Mouse (Mus musculus): Measurements from ENCODE around the gene Edrf1. TPM values are rescaled to one million over a fixed set of nuclear protein-coding genes. Genes with fewer than 3 reads are reported as not detected.

The Edrf1 gene
- polyA plus RNA-seq, 1 experiment from 2014 or later = 32.1 TPM

GRCm38 (mm10) chr7:133702333-133702732, 65.0 kb downstream of the Edrf1 start:
- H3K4me1 ChIP-seq = no peaks in the 10 kb centered on the region
- H3K27me3 ChIP-seq = no peaks in the 10 kb centered on the region
- H3K27ac ChIP-seq = no peak overlapping the region
- no peak for ATAC-seq (ENCODE audit: low FRiP score)
- no peaks in the 10 kb centered on the region for H3K9me3 ChIP-seq
- 96% methylated on average over 10 of the region's 10 CpGs for WGBS
- no peak overlapping the region for H3K4me2 ChIP-seq
- H3K36me3 ChIP-seq (replicated peaks) = peaks cover 11% of the 10 kb centered on the region
- H3K9ac ChIP-seq = no peak overlapping the region
- no peak overlapping the region for H3K4me3 ChIP-seq (replicated peaks)

- Histone ChIP-seq H3K9ac (no peak overlapping the region), H3K4me1 (peaks cover 5% of the 10 kb centered on the region), H3K27me3 (no peaks in the 10 kb centered on the region), H3K4me3 (replicated peaks) (no peak overlapping the region), H3K4me2 (no peak overlapping the region), H3K9me3 (no peaks in the 10 kb centered on the region), H3K27ac (no peak overlapping the region), H3K36me3 (replicated peaks) (peaks cover 6% of the 10 kb centered on the region)
- ATAC-seq (ENCODE audit: low FRiP score) = no peak
- 95% methylated on average over 7 of the region's 7 CpGs for WGBS
Observed at GRCm38 (mm10) chr7:133703906-133704305, 66.6 kb downstream of the Edrf1 start.

GRCm38 (mm10) chr7:133707301-133707700, 70.0 kb downstream of the Edrf1 start:
- no peak for ATAC-seq (ENCODE audit: low FRiP score)
- Histone ChIP-seq H3K36me3 (replicated peaks) (0 out of 2 replicates have a peak, but pooled peaks cover 3% of the 10 kb centered on the region), H3K27ac (no peak overlapping the region), H3K4me2 (no peak overlapping the region), H3K27me3 (no peaks in the 10 kb centered on the region), H3K4me1 (peaks cover 13% of the 10 kb centered on the region), H3K9ac (no peak overlapping the region), H3K9me3 (no peaks in the 10 kb centered on the region), H3K4me3 (replicated peaks) (no peak overlapping the region)
- 85% methylated on average over 2 of the region's 2 CpGs for WGBS

GRCm38 (mm10) chr7:133715387-133715786, 78.0 kb downstream of the Edrf1 start:
- Histone ChIP-seq H3K4me2 (no peak overlapping the region), H3K9me3 (no peaks in the 10 kb centered on the region), H3K4me3 (replicated peaks) (no peak overlapping the region), H3K27me3 (no peaks in the 10 kb centered on the region), H3K9ac (no peak overlapping the region), H3K36me3 (replicated peaks) (peaks cover 82% of the 10 kb centered on the region), H3K27ac (no peak overlapping the region), H3K4me1 (no peaks in the 10 kb centered on the region)
- no peak for ATAC-seq (ENCODE audit: low FRiP score)
- 91% methylated on average over 4 of the region's 4 CpGs for WGBS

GRCm38 (mm10) chr7:133718580-133718979, 81.2 kb downstream of the Edrf1 start:
- no peaks in the 10 kb centered on the region for H3K9me3 ChIP-seq
- no peak overlapping the region for H3K4me3 ChIP-seq (replicated peaks)
- H3K27me3 ChIP-seq = no peaks in the 10 kb centered on the region
- no peaks in the 10 kb centered on the region for H3K4me1 ChIP-seq
- no peak overlapping the region for H3K27ac ChIP-seq
- no peak overlapping the region for H3K4me2 ChIP-seq
- 98% methylated on average over 1 of the region's 1 CpGs for WGBS
- H3K36me3 ChIP-seq (replicated peaks) = peaks cover 100% of the 10 kb centered on the region
- ATAC-seq (ENCODE audit: low FRiP score) = no peak
- H3K9ac ChIP-seq = no peak overlapping the region

- 90% methylated on average over 11 of the region's 11 CpGs for WGBS
- Histone ChIP-seq H3K27ac (no peak overlapping the region), H3K4me2 (no peak overlapping the region), H3K4me3 (replicated peaks) (no peak overlapping the region), H3K27me3 (no peaks in the 10 kb centered on the region), H3K9ac (no peak overlapping the region), H3K9me3 (no peaks in the 10 kb centered on the region), H3K4me1 (no peaks in the 10 kb centered on the region; the same call in 1 of the 2 replicates), H3K36me3 (replicated peaks) (peaks cover 100% of the 10 kb centered on the region)
- ATAC-seq (ENCODE audit: low FRiP score) = no peak
Observed at GRCm38 (mm10) chr7:133720616-133721015, 83.3 kb downstream of the Edrf1 start.

Other genes starting within 250 kb of the Edrf1 start
- gene Tex36, start 35.4 kb upstream of the Edrf1 start, polyA plus RNA-seq (2016; fragmentation: Nextera tagmentation; extraction: Ambion mirVana) = not detected in 2 replicates
- 0.10 TPM in 1 of 2 replicates, not detected in the other for gene Mmp21, start 42.5 kb downstream of the Edrf1 start, polyA plus RNA-seq (2016; fragmentation: Nextera tagmentation; extraction: Ambion mirVana)
- 160 and 161 TPM in 2 replicates for gene Bccip, start 71.8 kb downstream of the Edrf1 start, polyA plus RNA-seq (2016; fragmentation: Nextera tagmentation; extraction: Ambion mirVana)
- gene Uros, start 72.5 kb downstream of the Edrf1 start, polyA plus RNA-seq (2016; fragmentation: Nextera tagmentation; extraction: Ambion mirVana) = 39.2 and 40.3 TPM in 2 replicates
- gene Fank1, start 139.3 kb downstream of the Edrf1 start, polyA plus RNA-seq (2016; fragmentation: Nextera tagmentation; extraction: Ambion mirVana) = 1.5 TPM in 2 replicates
- gene Dhx32, start 145.2 kb downstream of the Edrf1 start, polyA plus RNA-seq (2016; fragmentation: Nextera tagmentation; extraction: Ambion mirVana) = 55.7 and 60.5 TPM in 2 replicates